Mouse (Mus musculus) heart, embryonic 13.5 days (tissue): Measurements from ENCODE around the gene Angptl4. TPM values are rescaled to one million over a fixed set of nuclear protein-coding genes. Genes with fewer than 3 reads are reported as not detected.
"Not testable (repeated sequence)": the region's sequence is repeated elsewhere in the genome, so short reads cannot be mapped to it uniquely, and the experiment has no call there.

Source experiments
- ATAC-seq: fragments of 200-750 bp; cut with Nextera tagmentation; 2 replicates; pipeline ENCODE4 v1.8.0; 2017; ENCODE audit warnings: moderate TSS enrichment; ENCODE audit not compliant: insufficient number of reproducible peaks, low FRiP score, low TSS enrichment; ENCODE audit errors: extremely low read depth
- H3K27ac ChIP-seq: fragments of 300-500 bp; sonication (generic); replicated peaks from 2 replicates; pipeline ENCODE4 v1.5.1; 2015; ENCODE audit warnings: moderate library complexity, mild to moderate bottlenecking, inconsistent platforms
- H3K27me3 ChIP-seq: fragments of 300-500 bp; sonication (generic); replicated peaks from 2 replicates; pipeline ENCODE4 v1.6.1; 2015; ENCODE audit warnings: mild to moderate bottlenecking, inconsistent platforms
- H3K36me3 ChIP-seq: fragments of 300-500 bp; sonication (generic); 2 replicates; pipeline ENCODE4 v1.6.1; 2015; ENCODE audit warnings: mild to moderate bottlenecking, inconsistent platforms
- H3K4me1 ChIP-seq: fragments of 300-500 bp; sonication (generic); 2 replicates; pipeline ENCODE4 v1.6.1; 2015; ENCODE audit warnings: inconsistent platforms
- H3K4me2 ChIP-seq: fragments of 300-500 bp; sonication (generic); 2 replicates; pipeline ENCODE4 v1.6.1; 2015; ENCODE audit warnings: inconsistent platforms, mild to moderate bottlenecking, moderate library complexity
- H3K4me3 ChIP-seq: fragments of 300-500 bp; sonication (generic); 2 replicates; pipeline ENCODE4 v1.5.1; 2015; ENCODE audit warnings: moderate library complexity, mild to moderate bottlenecking, inconsistent platforms
- H3K9ac ChIP-seq: fragments of 300-500 bp; sonication (generic); 2 replicates; pipeline ENCODE4 v1.6.1; 2015; ENCODE audit warnings: inconsistent platforms, mild to moderate bottlenecking, moderate library complexity
- H3K9me3 ChIP-seq: fragments of 300-500 bp; sonication (generic); 2 replicates; pipeline ENCODE4 v1.6.1; 2016; ENCODE audit warnings: inconsistent platforms
- WGBS: fragments of 180-500 bp; shearing (Covaris S2); methylation state at CpG from one replicate; pipeline ENCODE4 v1.1.7; 2015; ENCODE audit warnings: mixed read lengths; 5-methylcytosine and 5-hydroxymethylcytosine counted together
- polyA plus RNA-seq: library from polyadenylated mRNA; unstranded; fragments of >200 nt; fragmentation: Nextera tagmentation; extraction: Ambion mirVana; gene quantifications from 2 replicates; pipeline ENCODE4 v1.2.1, GENCODE M21; 2015

The Angptl4 gene
- 17.0 and 17.8 TPM in 2 replicates for polyA plus RNA-seq

DNA sequence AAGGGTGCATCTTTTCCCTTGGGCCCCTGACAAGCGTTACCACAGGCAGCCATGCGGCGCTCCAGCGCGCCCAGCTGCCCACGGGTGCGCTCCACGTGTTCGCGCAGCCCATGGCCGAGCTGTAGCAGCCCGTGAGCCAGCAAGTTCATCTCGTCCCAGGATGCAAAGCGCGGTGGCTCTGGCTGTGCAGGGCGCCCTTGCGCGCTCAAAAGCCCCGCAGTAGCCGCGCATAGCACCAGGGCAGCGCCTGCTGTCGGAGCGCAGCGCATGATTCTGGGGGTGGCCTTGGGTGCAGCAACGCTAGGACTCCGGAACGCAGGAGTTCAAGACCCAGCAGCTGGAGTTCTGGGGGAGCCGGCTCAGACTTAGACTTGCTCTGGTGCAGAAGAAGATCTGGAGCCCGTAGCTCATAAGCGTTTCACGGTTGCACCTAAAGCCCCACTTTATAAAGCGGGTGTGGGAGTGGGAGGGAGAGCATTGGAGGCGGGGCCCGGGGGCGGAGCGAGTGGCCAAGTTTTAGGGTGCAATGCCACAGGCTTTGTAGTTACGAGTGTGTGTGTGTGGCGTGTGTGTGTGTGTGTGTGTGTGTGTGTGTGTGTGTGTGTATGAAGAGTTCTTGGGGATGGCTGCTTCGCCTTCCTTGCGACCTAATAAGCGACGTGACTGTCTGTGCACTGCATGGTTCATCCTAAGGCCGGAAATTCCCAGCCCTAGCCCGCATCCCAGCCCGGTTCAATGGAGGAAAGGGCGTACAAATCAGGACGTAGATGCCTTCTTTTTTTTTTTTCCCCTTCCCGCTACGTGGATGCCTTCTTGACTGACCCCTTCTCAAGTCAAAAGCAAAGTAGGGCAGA, at the start of gene Angptl4:
Gene Angptl4 (minus strand): TSS at position 707 of the 854 bp plus-strand sequence.
- 2% methylated on average over 50 of the region's 50 CpGs for WGBS

DNA sequence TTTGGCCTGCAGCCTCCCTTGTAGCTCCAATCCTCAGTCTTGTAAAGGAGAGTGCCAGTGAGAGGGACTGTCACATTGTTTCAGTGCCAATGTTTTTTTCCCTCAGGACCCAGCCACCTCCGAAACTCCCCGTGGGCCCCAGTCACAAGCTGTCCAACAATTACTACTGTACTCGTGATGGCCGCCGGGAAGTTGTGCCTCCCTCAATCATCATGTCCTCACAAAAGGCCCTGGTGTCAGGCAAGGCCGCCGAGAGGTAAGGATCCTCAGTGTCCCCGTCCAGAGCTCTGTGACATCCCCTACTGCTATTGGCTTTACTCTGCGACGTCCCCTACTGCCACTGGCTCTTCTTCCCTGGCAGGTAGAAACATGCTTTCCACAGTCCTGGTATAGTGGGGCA, 47.9 kb upstream of the Angptl4 start:
- WGBS: 90% methylated on average over 10 of the region's 10 CpGs
- H3K36me3 ChIP-seq: peaks cover 72% of the 10 kb centered on the region

More for the DNA sequence above, at the start of gene Angptl4:
- H3K27me3 ChIP-seq: peaks cover 19% of the 10 kb centered on the region
- peak within 1 kb of the TSS; percentile 79 for H3K4me2 ChIP-seq
- H3K9ac ChIP-seq: peak within 1 kb of the TSS; percentile 79
- peak within 1 kb of the TSS; percentile 54 for H3K4me3 ChIP-seq
- peaks cover 73% of the 10 kb centered on the region for H3K4me1 ChIP-seq
- ATAC-seq: peak; percentile 26; the same call in 1 of the 2 replicates
- H3K9me3 ChIP-seq: no peaks in the 10 kb centered on the region
- peak within 1 kb of the TSS; percentile 90 for H3K27ac ChIP-seq
- peaks cover 18% of the 10 kb centered on the region for H3K36me3 ChIP-seq

DNA sequence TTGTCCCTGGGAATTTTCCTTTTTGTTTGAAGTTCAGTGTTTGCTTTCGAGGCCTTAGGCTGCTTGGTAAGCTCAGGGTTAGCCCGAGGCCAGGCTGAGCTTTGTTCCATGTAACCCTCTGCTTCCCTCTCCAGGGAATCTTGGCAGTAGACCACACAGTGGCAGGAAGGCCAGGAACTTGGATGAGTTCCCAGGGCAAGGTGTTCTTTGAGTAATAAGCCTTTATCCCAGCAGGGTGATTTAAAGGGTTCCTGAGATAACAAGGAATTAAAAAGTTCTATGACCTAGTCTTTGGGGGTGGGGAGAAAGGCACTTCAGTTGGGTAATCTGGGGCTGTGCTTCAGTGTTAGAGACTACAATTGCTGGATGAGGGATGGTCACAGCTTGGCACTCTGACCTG, 47.3 kb upstream of the Angptl4 start:
- WGBS: 28% methylated on average over 2 of the region's 2 CpGs
- no peaks in the 10 kb centered on the region for H3K9me3 ChIP-seq
- H3K4me1 ChIP-seq: peaks cover 35% of the 10 kb centered on the region
- H3K4me3 ChIP-seq: no peak overlapping the region
- H3K4me2 ChIP-seq: no peak overlapping the region
- no peak for ATAC-seq
- H3K36me3 ChIP-seq: peaks cover 65% of the 10 kb centered on the region
- peak overlapping the region; percentile 50 for H3K27ac ChIP-seq
- H3K27me3 ChIP-seq: no peaks in the 10 kb centered on the region
- H3K9ac ChIP-seq: peak overlapping the region; percentile 24; the same call in 1 of the 2 replicates

More for the DNA sequence above, 47.9 kb upstream of the Angptl4 start:
- Histone ChIP-seq H3K4me1 (peaks cover 35% of the 10 kb centered on the region), H3K27ac (peak overlapping the region; percentile 50; the same call in 1 of the 2 replicates), H3K4me3 (no peak overlapping the region), H3K4me2 (no peak overlapping the region), H3K27me3 (no peaks in the 10 kb centered on the region), H3K9ac (peak overlapping the region; percentile 24; the same call in 1 of the 2 replicates), H3K9me3 (no peaks in the 10 kb centered on the region)
- ATAC-seq: no peak

DNA sequence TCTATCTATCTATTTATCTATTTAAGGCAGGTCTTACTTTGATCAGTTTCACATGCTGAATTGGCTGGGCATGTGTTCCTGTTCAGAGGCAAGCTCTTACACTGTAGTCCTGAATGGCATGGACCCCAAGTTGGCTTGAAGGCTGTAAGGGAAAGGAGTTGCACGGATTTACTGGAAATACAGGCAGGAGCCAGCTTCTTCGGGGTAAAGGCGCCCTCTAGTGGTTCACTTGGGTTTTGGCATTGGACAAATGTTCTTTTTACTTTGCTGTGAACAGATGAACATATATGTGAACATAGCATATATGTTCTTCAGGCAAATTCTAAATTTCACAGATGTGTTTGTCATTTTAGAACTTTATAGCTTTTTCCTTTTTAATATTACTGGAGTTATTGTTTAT, 45.2 kb upstream of the Angptl4 start:
- WGBS: 0% methylated on average over 3 of the region's 3 CpGs
- Histone ChIP-seq H3K9me3 (no peaks in the 10 kb centered on the region), H3K4me3 (no peak overlapping the region), H3K27me3 (no peaks in the 10 kb centered on the region), H3K27ac (no peak overlapping the region), H3K4me2 (no peak overlapping the region), H3K9ac (no peak overlapping the region), H3K4me1 (peaks cover 54% of the 10 kb centered on the region), H3K36me3 (peaks cover 61% of the 10 kb centered on the region)
- ATAC-seq: no peak

DNA sequence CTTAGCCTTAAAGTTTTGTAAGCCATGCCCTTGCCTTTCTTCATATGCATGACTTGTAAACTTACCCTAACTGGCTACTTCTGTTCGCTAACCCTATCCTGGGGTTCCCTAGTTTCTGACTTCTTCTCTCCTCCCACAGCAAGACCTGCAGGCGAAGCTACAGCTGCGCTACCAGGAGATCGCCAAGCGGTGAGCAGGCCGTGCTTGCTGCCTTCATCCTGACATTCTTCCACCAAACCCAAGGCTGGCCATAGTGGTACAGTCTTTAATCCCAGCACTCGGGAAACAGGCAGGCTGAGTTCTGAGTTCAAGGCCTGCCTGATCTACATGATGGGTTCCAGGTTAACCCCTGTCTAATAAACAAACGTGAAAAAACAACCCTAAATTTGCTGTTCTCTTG, 43.8 kb upstream of the Angptl4 start:
- ATAC-seq: no peak

DNA sequence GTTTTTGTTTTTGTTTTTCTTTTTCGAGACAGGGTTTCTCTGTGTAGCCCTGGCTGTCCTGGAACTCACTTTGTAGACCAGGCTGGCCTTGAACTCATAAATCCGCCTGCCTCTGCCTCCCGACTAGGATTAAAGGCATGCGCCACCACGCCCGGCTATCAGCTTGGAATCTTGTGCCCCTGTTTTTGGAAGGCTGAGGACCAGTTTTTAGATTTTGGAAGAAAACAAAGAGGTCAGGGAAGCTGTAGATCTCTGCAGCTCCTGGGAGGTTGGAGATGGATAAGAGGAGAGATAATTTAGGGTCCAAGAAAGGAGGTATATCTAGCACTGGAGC, 43.3 kb upstream of the Angptl4 start:
- peak overlapping the region; percentile 90 for H3K4me3 ChIP-seq
- 8% methylated on average over 6 of the region's 6 CpGs for WGBS
- not testable (repeated sequence) for H3K9me3 ChIP-seq, H3K27me3 ChIP-seq, ATAC-seq
- peak overlapping the region; percentile 94 for H3K9ac ChIP-seq
- peaks cover 62% of the 10 kb centered on the region for H3K36me3 ChIP-seq
- peak overlapping the region; percentile 83 for H3K4me2 ChIP-seq
- peaks cover 56% of the 10 kb centered on the region for H3K4me1 ChIP-seq
- peak overlapping the region; percentile 85 for H3K27ac ChIP-seq

More for the DNA sequence above, 43.8 kb upstream of the Angptl4 start:
- Histone ChIP-seq H3K9ac (peak overlapping the region; percentile 94), H3K4me1 (peaks cover 56% of the 10 kb centered on the region), H3K27ac (no peak overlapping the region), H3K4me3 (peak overlapping the region; percentile 90), H3K9me3 (no peaks in the 10 kb centered on the region), H3K27me3 (no peaks in the 10 kb centered on the region), H3K36me3 (peaks cover 62% of the 10 kb centered on the region), H3K4me2 (peak overlapping the region; percentile 83)
- WGBS: 80% methylated on average over 8 of the region's 8 CpGs

DNA sequence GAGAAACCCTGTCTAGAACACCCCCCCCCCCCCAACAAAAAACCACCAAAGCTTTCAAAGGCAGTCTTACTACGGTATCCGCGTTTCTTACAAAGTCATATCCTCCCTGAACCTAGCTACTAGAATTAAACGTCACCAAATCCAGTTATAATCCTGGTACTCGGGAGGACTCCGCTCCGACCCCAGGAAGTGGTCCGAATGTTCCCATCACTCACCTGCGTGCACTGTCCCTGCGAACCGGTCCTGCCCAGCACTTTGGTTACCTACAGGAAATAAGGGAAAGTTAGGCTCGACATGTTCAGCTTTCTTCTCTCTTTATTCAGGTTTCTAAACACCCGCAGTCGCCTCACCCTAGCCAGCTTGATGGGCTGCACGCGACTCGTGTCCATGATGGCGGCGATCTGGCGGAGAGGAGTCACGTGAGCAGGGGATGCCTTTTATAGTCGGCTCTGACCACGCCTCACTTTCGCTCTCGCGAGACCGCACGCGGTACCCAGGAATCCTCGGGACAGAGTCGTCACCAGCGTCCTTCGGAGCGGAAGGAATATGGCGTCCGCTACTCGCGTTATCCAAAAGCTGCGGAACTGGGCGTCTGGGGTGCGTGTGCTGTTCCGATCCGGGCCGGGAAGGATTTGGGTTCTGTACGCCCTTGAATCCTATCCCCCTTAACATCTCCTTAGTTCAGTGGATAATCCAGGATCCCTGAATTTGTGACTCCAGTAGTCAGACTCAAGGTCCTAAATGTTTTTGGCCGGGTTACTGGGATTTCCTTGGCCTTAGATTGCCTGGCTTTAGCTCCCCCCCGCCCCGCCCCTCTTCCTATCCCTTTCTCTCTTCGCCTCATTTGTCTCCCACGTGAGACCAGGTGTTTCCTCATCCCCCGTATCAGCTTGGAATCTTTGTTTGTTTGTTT, 42.7 kb upstream of the Angptl4 start, which contains the start of the genes Rps28 and Ndufa7:
Gene Rps28 (minus strand): TSS at position 479 of the 913 bp plus-strand sequence.
Gene Ndufa7 (plus strand): TSS at position 489 of the 913 bp plus-strand sequence.
- Histone ChIP-seq H3K4me2 (peak within 1 kb of the TSS; percentile 93), H3K27ac (peak within 1 kb of the TSS; percentile 85), H3K4me3 (peak within 1 kb of the TSS; percentile 90), H3K4me1 (peaks cover 51% of the 10 kb centered on the region), H3K36me3 (peaks cover 62% of the 10 kb centered on the region), H3K9me3 (no peaks in the 10 kb centered on the region), H3K27me3 (no peaks in the 10 kb centered on the region), H3K9ac (peak within 1 kb of the TSS; percentile 94)
- peak; percentile 88 for ATAC-seq
- WGBS: under 1% methylated on average over 51 of the region's 51 CpGs

DNA sequence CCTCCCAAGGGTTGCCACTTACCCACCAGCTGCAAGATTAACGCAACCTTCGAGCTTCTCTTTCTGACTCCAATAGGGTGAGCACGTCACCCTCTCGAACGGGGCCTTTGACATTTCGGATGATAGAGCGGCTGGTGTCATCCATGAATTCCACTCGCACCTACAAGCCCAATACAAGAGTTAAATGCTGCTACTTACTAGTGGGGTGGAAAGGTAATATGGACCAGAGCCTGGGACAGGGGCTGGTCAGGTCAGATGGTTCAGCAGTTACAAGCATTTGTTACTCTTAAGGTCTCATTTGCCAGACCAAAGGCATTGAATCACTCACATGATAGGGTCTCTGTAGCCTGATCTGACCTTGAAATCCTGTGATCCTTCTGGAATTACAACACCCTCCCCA, 41.5 kb upstream of the Angptl4 start:
- not testable (repeated sequence) for H3K27ac ChIP-seq, ATAC-seq
- peaks cover 67% of the 10 kb centered on the region for H3K36me3 ChIP-seq

DNA sequence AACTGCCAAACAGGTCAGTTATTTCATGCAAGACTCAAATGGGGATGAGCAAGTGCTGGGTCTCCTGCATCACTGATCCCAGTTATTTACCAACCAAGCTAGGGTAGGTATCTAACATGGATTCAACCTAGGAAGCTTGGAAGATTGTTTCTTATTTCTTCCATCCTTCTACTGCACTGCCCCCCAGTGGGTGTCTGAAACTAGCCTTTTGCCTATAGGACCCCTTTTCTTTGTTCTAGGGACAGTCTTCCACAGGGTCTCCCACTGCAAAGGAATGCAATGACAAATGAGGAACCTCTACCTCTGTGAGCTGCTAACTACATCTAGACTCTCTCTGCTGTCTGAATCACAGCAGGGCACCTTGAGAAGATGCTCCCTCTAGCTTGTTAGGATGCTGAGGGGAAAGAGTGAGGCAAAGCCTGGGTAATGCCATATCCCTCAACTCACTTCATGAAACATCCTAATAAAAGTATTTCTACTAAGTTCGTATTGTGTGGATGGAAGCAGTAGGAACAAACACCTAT, 40.9 kb upstream of the Angptl4 start:
- no peak for ATAC-seq
- H3K9me3 ChIP-seq: no peaks in the 10 kb centered on the region
- H3K4me3 ChIP-seq: peak overlapping the region; percentile 90; the same call in 1 of the 2 replicates
- no peak overlapping the region for H3K27ac ChIP-seq
- peaks cover 63% of the 10 kb centered on the region for H3K36me3 ChIP-seq
- peak overlapping the region; percentile 93 for H3K4me2 ChIP-seq
- H3K27me3 ChIP-seq: peaks cover 6% of the 10 kb centered on the region; the same call in 1 of the 2 replicates
- peaks cover 46% of the 10 kb centered on the region for H3K4me1 ChIP-seq
- H3K9ac ChIP-seq: peak overlapping the region; percentile 94; the same call in 1 of the 2 replicates
- WGBS: 64% methylated on average over 1 of the region's 1 CpGs

More for the DNA sequence above, 41.5 kb upstream of the Angptl4 start:
- peak overlapping the region; percentile 93 for H3K4me2 ChIP-seq
- peaks cover 46% of the 10 kb centered on the region for H3K4me1 ChIP-seq
- H3K27me3 ChIP-seq, H3K9me3 ChIP-seq: not testable (repeated sequence)
- 74% methylated on average over 8 of the region's 8 CpGs for WGBS
- H3K9ac ChIP-seq: peak overlapping the region; percentile 94
- H3K4me3 ChIP-seq: peak overlapping the region; percentile 90

DNA sequence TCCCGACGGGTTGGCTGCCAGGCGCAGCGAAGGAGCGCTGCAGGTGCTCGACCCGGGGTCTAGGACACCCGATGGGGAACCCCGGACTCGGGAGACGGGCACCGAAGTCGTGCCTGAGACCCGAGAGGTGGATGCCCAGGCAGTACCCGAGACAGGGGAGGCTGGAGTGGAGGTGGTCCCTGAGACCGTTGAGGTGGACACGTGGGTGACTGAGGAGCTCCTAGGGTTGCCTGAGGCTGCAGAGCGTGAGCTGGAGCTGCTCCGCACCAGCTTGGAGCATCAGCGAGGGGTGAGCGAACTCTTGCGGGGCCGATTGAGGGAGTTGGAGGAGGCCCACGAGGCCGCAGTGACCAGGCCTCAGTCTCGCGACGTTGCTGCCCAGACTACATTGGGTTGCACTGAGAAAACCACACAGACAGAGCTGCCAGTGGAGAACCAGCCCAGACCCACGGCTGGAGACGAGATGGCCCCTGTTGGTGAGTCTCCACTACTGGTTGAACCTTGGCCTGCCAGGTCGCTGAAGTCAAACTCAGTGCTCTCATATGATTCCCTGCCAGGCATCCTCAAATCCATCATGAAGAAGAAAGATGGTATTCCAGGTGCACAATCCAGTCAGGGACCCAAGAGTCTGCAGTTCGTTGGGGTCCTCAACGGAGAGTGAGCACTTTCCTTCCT, 36.5 kb upstream of the Angptl4 start:
- ATAC-seq: no peak

More for the DNA sequence above, 36.5 kb upstream of the Angptl4 start:
- 18% methylated on average over 33 of the region's 33 CpGs for WGBS
- Histone ChIP-seq H3K9ac (peak overlapping the region; percentile 86), H3K4me3 (peak overlapping the region; percentile 58), H3K27ac (peak overlapping the region; percentile 48), H3K4me1 (peaks cover 38% of the 10 kb centered on the region), H3K4me2 (peak overlapping the region; percentile 88), H3K27me3 (peaks cover 27% of the 10 kb centered on the region), H3K9me3 (no peaks in the 10 kb centered on the region), H3K36me3 (peaks cover 56% of the 10 kb centered on the region)
